Mouse (Mus musculus) megakaryocyte, embryonic 14.5 days (primary cell): ENCODE data around the gene Clic6.

ENCODE experiments used
- FLI1 ChIP-seq: IDR thresholded peaks from 2 replicates; pipeline ENCODE4 v1.6.1; 2012; ENCODE audit warnings: low read length, inconsistent platforms, mixed read lengths
- GATA1 ChIP-seq: IDR thresholded peaks from 3 replicates; pipeline ENCODE4 v1.6.1; 2012; ENCODE audit warnings: mixed read lengths, low read length, inconsistent platforms, borderline replicate concordance

DNA sequence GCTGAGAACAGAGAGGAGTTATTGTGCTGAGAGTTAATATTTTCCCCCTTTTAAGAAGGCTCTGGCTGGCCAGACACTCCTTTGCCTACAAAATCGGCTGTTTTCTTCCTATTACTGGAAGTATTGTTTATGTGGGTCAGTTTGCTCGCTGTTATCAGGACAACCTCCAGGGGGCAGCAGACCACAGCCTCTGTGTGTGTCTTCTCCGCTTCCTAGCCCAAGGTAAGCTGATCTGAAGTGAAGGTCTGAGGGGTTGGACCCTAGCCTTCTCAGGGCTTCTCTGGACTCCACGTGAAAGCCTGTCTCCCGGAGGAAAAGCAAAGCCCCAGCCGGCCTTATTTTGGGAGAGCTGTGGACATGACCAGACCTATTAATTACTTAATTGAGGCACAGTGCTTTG, 80.2 kb downstream of the Clic6 start:
- no peak for TF ChIP-seq GATA1
- no peak for TF ChIP-seq FLI1
